Mouse (Mus musculus): Measurements from ENCODE around the gene Isl2. TPM values are rescaled to one million over a fixed set of nuclear protein-coding genes. Genes with fewer than 3 reads are reported as not detected.

Gene Isl2
- polyA plus RNA-seq, 1 experiment from 2014 or later, result 2.1 TPM

DNA sequence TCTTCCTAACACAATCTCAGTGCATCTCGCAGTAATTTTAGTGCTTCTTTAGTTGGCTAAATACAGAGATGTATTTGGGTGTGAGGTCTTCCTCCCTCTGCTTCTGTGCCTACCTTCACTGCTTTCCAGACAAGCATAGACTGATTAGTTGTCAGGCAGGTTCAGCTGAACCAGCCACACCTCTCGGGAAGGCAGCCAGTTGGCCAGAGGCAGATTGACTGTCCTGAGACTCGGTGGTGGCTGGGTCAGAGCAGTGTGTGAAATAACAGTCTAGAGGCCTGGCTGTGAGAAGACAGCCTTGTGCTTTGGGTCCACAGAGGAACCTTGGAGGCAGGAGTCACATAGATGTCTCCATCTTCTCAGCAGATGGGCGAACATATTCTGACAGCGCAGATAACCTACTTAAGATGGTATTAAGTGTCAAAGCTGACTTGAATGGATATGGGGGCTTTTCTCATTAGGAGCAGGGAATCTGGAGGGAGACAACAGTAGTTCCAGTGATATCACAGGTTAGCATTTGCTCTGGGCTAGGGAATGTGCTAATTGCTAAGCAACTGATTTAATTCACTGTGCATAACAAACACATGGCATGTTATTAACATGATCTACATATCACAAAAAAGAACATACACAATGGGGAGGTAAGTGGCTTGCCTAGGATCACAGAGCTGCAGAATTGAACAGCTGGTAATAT is 30.1 kb downstream of the Isl2 start:
- WGBS (ENCODE audit: insufficient replicate concordance), result 50% methylated on average over 5 of the region's 5 CpGs
- no peak overlapping the region for H3K4me3 ChIP-seq (ENCODE audit: low read depth, low read length)
- no peaks in the 10 kb centered on the region for H3K4me1 ChIP-seq (ENCODE audit: control insufficient read depth, insufficient read depth, low read length)
- H3K9me3 ChIP-seq (replicated peaks; ENCODE audit: control insufficient read depth, low read length), result no peaks in the 10 kb centered on the region
- H3K27me3 ChIP-seq (ENCODE audit: control insufficient read depth, insufficient read depth, low read length), result no peaks in the 10 kb centered on the region
- H3K27ac ChIP-seq (ENCODE audit: low read depth, low read length), result no peak overlapping the region
- H3K36me3 ChIP-seq (ENCODE audit: control insufficient read depth, insufficient read depth, low read length), result no peaks in the 10 kb centered on the region
- no peak for ATAC-seq (replicated peaks; ENCODE audit: insufficient number of reproducible peaks, low FRiP score, low TSS enrichment)
- no peak overlapping the region for H3K4me2 ChIP-seq
- no peak overlapping the region for H3K9ac ChIP-seq (ENCODE audit: low read depth, low read length)

DNA sequence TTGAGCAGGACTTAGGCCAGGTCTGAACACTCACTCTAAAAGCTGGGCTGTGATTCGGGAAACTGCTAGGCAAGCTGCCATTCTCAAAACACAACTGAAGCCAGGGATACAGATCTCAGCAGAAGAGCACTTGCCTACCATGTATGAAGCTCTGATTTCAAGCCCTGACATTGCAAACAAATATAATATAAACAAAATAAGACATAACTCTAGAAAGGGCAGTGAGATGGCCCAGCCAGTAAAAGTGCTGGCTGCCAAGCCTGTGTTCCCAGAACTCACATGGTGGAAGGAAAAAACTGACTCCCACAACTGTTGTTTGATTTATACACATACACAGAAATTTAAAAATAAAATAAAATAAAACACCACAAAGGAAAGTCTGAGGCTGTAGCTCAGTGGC is 32.6 kb downstream of the Isl2 start:
- Histone ChIP-seq H3K36me3 (ENCODE audit: control insufficient read depth, insufficient read depth, low read length) (no peaks in the 10 kb centered on the region), H3K4me3 (ENCODE audit: low read depth, low read length) (no peak overlapping the region), H3K9me3 (replicated peaks; ENCODE audit: control insufficient read depth, low read length) (no peaks in the 10 kb centered on the region), H3K27me3 (ENCODE audit: control insufficient read depth, insufficient read depth, low read length) (no peaks in the 10 kb centered on the region), H3K4me2 (no peak overlapping the region), H3K27ac (ENCODE audit: low read depth, low read length) (no peak overlapping the region), H3K4me1 (ENCODE audit: control insufficient read depth, insufficient read depth, low read length) (no peaks in the 10 kb centered on the region), H3K9ac (ENCODE audit: low read depth, low read length) (no peak overlapping the region)
- 74% methylated on average over 1 of the region's 1 CpGs for WGBS (ENCODE audit: insufficient replicate concordance)
- no peak for ATAC-seq (replicated peaks; ENCODE audit: insufficient number of reproducible peaks, low FRiP score, low TSS enrichment)

DNA sequence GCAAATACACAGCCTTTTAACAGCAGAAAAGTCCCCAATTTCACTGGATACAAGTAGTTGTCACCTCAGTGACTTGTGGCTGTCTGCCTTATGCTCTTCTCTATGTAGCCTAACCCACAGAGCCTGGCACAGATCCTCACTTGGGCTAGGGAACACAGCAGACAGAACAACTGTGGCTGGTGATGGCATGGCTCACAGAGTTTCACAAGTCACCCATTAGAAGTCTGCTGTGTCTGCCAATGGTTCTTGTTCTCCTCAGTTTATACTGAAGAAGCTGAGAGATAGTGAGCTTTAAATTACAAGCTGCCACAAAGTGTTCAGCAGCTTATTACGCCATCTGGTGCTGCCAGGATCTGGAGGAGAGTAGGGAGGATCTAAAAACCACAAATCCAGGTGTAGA is 38.1 kb downstream of the Isl2 start:
- ATAC-seq (replicated peaks; ENCODE audit: insufficient number of reproducible peaks, low FRiP score, low TSS enrichment), result no peak

DNA sequence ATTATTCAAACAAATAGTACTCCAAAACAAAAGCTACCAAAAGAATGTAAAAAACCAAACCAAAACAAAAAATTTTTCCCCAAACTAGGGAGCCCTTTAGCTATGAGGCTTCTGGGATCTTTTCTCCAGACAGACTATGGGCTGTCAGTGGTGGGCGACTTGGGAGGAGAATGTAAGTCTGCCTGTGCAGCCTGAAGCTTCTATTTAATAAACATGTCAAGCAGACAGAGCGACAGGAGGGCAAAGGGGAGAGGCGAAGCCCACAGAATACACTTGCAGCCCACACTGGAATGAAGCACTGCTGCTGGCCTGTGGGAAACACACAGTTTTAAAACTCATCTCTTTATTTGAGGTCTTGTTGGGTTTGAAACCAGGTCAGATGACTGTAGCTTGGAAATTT is 42.9 kb downstream of the Isl2 start:
- no peak overlapping the region for H3K4me3 ChIP-seq (ENCODE audit: low read depth, low read length)
- no peak overlapping the region for H3K27ac ChIP-seq (ENCODE audit: low read depth, low read length)
- no peak overlapping the region for H3K9ac ChIP-seq (ENCODE audit: low read depth, low read length)
- WGBS (ENCODE audit: insufficient replicate concordance), result 38% methylated on average over 3 of the region's 3 CpGs
- no peak for ATAC-seq (replicated peaks; ENCODE audit: insufficient number of reproducible peaks, low FRiP score, low TSS enrichment)
- H3K4me1 ChIP-seq (ENCODE audit: control insufficient read depth, insufficient read depth, low read length), result peaks cover 4% of the 10 kb centered on the region; the same call in 1 of the 2 replicates
- no peaks in the 10 kb centered on the region for H3K9me3 ChIP-seq (replicated peaks; ENCODE audit: control insufficient read depth, low read length)
- no peaks in the 10 kb centered on the region for H3K36me3 ChIP-seq (ENCODE audit: control insufficient read depth, insufficient read depth, low read length)
- H3K4me2 ChIP-seq, result no peak overlapping the region
- no peaks in the 10 kb centered on the region for H3K27me3 ChIP-seq (ENCODE audit: control insufficient read depth, insufficient read depth, low read length)

More for the DNA sequence above, 38.1 kb downstream of the Isl2 start:
- Histone ChIP-seq H3K9ac (ENCODE audit: low read depth, low read length) (no peak overlapping the region), H3K9me3 (replicated peaks; ENCODE audit: control insufficient read depth, low read length) (no peaks in the 10 kb centered on the region), H3K27me3 (ENCODE audit: control insufficient read depth, insufficient read depth, low read length) (no peaks in the 10 kb centered on the region), H3K27ac (ENCODE audit: low read depth, low read length) (no peak overlapping the region), H3K4me2 (no peak overlapping the region), H3K4me1 (ENCODE audit: control insufficient read depth, insufficient read depth, low read length) (0 out of 2 replicates have a peak, but pooled peaks cover 4% of the 10 kb centered on the region), H3K36me3 (ENCODE audit: control insufficient read depth, insufficient read depth, low read length) (no peaks in the 10 kb centered on the region), H3K4me3 (ENCODE audit: low read depth, low read length) (no peak overlapping the region)
- 67% methylated on average over 1 of the region's 1 CpGs for WGBS (ENCODE audit: insufficient replicate concordance)

DNA sequence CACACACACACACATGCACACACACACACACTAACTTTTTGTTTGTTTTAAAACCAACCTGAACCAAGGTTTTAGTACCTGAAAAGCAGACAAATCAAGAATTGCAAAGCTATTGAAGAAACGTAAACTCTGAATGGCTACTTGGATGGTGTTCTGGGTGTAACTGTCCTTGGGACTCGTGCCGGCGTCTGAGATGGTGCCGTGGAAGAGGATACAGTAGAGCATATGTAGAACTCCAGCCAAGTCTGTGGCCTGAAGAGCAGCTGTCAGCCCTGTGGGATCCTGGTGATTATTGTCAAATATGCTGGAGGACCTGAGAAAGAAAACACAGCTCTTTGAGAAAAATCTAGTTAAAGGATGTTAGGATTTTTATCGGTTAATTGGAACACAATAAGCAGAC is 47.7 kb downstream of the Isl2 start:
- WGBS (ENCODE audit: insufficient replicate concordance), result 93% methylated on average over 6 of the region's 6 CpGs
- H3K9ac ChIP-seq (ENCODE audit: low read depth, low read length), result no peak overlapping the region
- no peak overlapping the region for H3K27ac ChIP-seq (ENCODE audit: low read depth, low read length)
- no peaks in the 10 kb centered on the region for H3K36me3 ChIP-seq (ENCODE audit: control insufficient read depth, insufficient read depth, low read length)
- no peak for ATAC-seq (replicated peaks; ENCODE audit: insufficient number of reproducible peaks, low FRiP score, low TSS enrichment)
- H3K4me2 ChIP-seq, result no peak overlapping the region
- H3K4me1 ChIP-seq (ENCODE audit: control insufficient read depth, insufficient read depth, low read length), result peaks cover 8% of the 10 kb centered on the region; the same call in 1 of the 2 replicates
- H3K27me3 ChIP-seq (ENCODE audit: control insufficient read depth, insufficient read depth, low read length), result no peaks in the 10 kb centered on the region
- no peak overlapping the region for H3K4me3 ChIP-seq (ENCODE audit: low read depth, low read length)
- H3K9me3 ChIP-seq (replicated peaks; ENCODE audit: control insufficient read depth, low read length), result no peaks in the 10 kb centered on the region

Other genes with a start within 250 kb of the Isl2 start
- 1.2 and 1.4 TPM in 2 replicates for gene Nrg4, start 211.8 kb upstream of the Isl2 start, polyA plus RNA-seq (2014; fragmentation: Nextera tagmentation; extraction: Ambion mirVana)
- gene Tmem266, start 211.8 kb upstream of the Isl2 start, polyA plus RNA-seq (2014; fragmentation: Nextera tagmentation; extraction: Ambion mirVana), result 0.09 TPM in 1 of 2 replicates, not detected in the other
- gene Etfa, start 26.4 kb upstream of the Isl2 start, polyA plus RNA-seq (2014; fragmentation: Nextera tagmentation; extraction: Ambion mirVana), result 283 and 296 TPM in 2 replicates